Mouse (Mus musculus) A20 (cell line): ENCODE results near the gene Mkrn1.
"Not testable (repeated sequence)": the region's sequence is repeated elsewhere in the genome, so short reads cannot be mapped to it uniquely, and the experiment has no call there.

Experiments used
- DNase-seq: peaks from one replicate; pipeline ENCODE4 v3.0.0-alpha.2; 2011; ENCODE audit warnings: low read depth, low spot score

Gene Mkrn1

DNA sequence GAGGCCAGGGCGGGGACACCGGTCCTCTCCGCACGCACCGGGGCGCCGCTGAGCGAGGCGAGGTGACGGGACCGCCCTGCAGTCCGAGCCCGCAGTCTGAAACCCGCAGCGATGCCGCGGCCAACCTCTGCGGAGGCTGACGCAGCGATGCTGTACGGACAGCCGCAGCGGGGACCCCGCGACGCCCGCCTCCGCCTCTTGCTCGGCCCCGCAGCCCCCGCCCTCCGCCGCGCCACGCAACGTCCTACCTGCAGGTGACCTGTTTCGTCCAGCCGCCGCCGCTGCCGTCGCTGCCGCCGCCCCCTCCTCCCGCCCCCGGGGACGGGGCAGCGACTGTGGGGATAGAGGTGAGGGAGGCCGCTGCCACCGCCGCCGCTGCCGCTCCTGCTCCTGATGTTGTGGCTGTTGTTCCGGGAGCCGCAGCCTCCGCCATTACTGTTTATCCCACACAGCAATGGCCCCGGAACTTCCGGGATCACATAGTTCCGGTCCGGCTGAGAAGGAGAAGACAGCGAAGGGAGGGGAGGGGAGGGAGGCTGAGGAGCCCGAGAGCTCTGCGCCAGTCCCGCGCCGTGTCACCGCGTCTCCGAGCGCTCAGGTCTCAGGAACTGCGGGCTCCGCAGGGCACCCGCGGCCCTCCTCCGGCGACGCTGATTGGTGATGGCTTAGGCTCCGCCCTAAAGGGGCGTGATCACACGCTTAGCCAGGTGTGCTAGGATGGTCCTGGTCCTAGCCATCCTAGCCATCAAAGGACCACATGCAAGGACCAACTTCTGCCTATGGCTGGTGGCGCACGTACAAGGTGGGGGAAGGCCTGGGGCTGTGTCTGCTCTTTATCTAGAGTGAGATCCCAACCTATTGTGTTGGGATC is at the start of gene Mkrn1:
TSS of gene Mkrn1 (minus strand) at position 612 of the 871 bp plus-strand sequence.
- DNase-seq = peak; percentile 90

DNA sequence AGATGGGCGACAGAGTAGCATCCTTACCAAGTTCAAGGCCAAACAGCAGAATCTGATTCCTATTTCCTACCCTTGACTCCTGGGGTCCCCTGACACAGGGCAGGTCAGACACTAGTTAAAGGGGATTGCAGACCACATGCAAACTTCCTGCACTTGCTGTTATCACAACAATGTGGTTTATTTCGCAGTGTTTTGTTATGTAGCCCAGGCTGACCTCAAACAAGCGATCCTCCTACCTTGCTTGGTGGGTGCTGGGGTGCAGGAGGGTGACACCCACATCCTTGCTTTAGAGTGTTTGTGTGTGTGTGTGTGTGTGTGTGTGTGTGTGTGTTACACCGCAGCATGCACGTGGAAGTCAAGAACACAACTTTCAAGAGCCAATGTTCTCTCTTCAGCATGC is 49.2 kb upstream of the Mkrn1 start:
- no peak for DNase-seq

DNA sequence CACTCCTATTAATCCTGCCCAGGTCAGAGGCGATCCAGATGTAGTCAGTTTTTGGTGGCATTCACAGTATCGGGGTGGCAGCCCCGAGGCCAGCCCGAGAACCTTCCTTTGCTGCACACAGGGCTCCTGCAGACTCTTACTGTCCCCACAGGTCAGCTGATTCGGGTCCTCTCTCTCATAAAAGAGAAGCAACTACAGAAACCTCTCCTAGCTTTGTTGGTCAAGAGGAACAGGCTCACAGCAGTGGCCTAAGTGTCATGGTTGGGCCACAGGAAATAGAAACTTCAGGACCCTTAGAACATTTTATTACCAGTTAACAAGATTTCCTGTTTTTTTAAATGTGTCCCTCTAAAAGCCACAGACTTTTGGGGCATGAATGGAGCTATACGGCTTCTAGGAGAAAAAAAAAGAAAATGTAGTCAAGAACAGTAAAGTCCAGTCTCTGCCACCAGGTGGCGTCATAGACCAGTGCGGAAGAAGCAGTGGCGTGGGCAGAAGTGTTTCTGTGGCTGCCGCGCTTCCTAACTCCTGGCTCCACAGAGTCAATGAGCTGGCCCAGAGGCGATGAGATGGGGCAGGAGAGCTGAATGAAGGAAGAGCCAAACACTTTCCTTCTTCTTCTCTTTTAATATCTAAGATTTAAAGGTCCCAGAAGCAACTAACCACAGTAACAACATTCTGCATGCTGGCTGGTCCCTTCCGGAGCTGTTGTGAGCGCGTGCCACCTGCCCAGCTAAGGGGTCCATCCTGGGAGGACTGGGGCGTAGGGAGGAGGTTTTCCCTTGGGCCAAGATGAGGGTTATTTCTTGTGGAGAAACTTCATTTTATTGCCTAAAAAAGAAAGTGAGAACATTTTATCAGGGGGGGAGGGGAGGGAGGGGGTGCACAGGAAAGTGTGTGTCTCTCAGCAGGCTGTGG is 42.6 kb upstream of the Mkrn1 start:
- peak; percentile 87 for DNase-seq

- peak; percentile 34 for DNase-seq
Measured at GRCm38 (mm10) chr6:39460040-39460439, 39.8 kb upstream of the Mkrn1 start.

DNA sequence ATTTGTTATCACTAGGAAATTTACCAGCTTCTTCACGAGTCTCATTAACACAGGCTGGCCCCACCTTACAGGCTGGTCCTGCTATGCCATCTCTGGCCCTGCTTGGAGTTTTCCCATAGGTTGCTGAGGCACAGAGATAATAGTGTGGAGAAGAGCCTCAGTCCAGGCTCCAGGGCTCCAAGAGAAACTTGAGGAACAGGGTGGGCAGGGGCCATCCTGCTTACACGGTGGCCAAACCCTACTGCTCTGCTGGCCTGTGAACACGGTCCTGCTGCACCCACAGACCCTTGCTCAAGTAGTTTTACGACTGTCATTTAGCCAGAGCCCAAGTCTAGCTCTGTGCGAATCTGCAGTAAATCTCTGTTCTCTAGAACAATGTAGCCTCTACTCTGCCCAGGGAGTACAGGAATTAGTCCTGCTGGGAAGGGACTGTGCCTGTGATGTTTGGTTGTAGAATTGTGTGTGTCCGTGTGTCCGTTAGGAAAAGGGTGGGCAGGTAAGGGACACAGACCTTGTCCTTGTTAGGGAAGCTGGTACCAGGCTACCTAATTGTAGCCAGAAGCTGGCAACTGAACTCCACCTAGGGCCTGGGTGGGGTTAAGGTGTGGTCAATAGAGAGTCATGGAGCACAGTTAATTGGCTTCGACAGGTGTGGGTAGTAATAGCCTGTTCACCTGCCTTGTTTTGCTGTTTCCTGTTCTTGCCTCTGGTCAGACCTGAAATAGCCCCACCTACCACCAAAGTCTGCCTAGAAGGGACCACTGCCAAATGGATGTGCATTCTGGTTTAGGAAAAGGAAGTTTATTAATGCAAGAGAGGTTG is 35.3 kb upstream of the Mkrn1 start:
- no peak for DNase-seq

- no peak for DNase-seq
Measured at GRCm38 (mm10) chr6:39454616-39455015, 34.4 kb upstream of the Mkrn1 start.

GRCm38 (mm10) chr6:39453564-39453963 is 33.3 kb upstream of the Mkrn1 start:
- peak; percentile 11 for DNase-seq

- DNase-seq = peak; percentile 42
Measured at GRCm38 (mm10) chr6:39451033-39451432, 30.8 kb upstream of the Mkrn1 start.

- DNase-seq = no peak
Measured at GRCm38 (mm10) chr6:39450580-39450979, 30.3 kb upstream of the Mkrn1 start.

GRCm38 (mm10) chr6:39447429-39448185 is 27.3 kb upstream of the Mkrn1 start:
- DNase-seq = no peak

- DNase-seq = peak; percentile 11
Measured at GRCm38 (mm10) chr6:39445801-39446572, 25.7 kb upstream of the Mkrn1 start.

DNA sequence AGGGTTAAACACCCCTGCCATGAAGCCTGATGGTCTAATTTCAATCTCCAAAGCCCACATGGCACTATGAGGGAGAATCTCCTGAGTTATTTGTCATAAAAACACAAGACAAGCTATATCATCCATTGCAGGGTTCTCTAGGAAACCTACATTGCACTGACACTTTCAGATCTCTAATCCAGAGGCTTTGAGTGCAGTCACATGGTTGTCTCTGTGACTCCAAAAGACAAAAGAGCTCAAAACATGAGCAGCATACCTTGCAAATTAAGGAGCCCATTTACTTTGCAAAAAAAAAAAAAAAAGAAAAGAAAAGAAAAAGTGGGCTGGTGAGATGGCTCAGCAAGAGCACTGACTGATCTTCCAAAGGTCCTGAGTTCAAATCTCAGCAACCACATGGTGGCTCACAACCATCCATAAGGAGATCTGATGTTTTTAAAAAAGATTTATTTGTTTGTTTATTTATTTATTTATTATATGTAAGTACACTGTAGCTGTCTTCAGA is 22.6 kb upstream of the Mkrn1 start:
- no peak for DNase-seq

GRCm38 (mm10) chr6:39440207-39440606 is 19.9 kb upstream of the Mkrn1 start:
- no peak for DNase-seq

DNA sequence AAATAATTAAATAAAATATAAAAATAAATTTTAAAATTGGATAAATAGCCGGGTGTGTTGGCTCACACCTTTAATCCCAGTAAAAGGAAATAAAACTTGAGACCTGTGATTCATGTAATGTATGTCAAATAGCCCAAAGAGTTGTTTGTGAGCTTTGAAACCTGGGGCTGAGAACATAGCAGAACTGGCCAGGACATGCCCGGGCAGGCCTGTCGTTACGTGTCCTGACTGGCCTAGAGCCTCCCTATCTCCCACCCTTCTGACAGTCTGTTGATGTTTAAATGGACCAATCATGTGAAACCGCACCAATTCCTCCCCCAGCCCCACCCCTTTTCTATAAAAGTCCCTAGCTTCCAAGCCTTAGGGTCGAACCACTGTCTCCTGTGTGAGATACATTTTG is 17.3 kb upstream of the Mkrn1 start:
- not testable (repeated sequence) for DNase-seq

GRCm38 (mm10) chr6:39435875-39436274 is 15.6 kb upstream of the Mkrn1 start:
- DNase-seq = no peak

GRCm38 (mm10) chr6:39434886-39435492 is 14.7 kb upstream of the Mkrn1 start:
- DNase-seq = no peak

GRCm38 (mm10) chr6:39434111-39434885 is 14.0 kb upstream of the Mkrn1 start:
- no peak for DNase-seq

DNA sequence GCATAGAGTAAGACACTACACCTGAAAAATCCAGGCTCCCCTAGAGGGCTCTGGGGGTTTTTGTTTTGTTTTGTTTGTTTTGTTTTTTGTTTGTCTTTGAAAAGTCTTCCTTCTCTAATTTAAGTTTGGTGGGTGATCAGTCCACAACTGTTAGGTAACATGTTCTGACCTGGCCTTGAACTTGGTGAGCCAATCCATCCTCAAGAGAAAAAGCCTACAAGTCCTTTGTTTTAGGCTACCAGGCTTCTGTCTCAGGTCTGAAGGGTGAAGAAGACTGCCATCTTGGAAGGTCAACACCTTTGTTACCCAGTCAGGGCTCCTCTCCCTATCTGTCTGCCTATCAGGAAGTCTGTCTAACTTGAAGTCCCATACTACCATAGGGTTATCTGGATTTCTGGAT is 13.4 kb upstream of the Mkrn1 start:
- no peak for DNase-seq

DNA sequence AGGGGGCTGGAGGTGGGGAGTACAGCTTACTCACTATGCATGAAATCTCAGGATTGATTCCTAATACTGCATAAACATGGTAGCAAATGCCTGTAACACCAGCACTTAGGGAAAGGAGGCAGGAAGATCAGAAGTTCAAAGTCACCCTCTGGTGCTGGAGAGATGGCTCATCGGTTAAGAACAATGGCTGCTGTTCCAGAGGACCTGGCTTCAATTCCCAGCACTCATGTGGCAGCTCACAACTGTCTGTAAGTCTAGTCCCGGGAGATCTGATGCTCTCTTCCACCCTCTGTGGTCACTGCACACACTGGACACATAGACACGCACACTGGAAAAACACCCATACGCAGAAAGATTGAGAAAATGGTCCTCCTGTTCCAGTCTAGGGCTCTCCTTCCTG is 12.9 kb upstream of the Mkrn1 start:
- DNase-seq = no peak
